Mouse (Mus musculus) T-helper 2 cell (primary cell): Measurements from ENCODE around the gene Trpm5.

ENCODE experiments used
- in situ Hi-C: fragments of 300-600 bp; cut with MboI, MseI; formaldehyde crosslinking; loops from one replicate; pipeline ENCODE4 v1.15.1; 2025; ENCODE audit warnings: high pct_unique_total_duplicates

The Trpm5 gene

GRCm38 (mm10) chr7:143040561-143040960, 53.9 kb downstream of the Trpm5 start:
- in situ Hi-C loops = no loop called here

- in situ Hi-C loops = no loop called here
Measured at GRCm38 (mm10) chr7:143038174-143038931, 56.1 kb downstream of the Trpm5 start.

GRCm38 (mm10) chr7:143037306-143037705, 57.1 kb downstream of the Trpm5 start:
- in situ Hi-C loops = no loop called here

- in situ Hi-C loops = no loop called here
Measured at GRCm38 (mm10) chr7:143036787-143037186, 57.7 kb downstream of the Trpm5 start.

- in situ Hi-C loops = no loop called here
Measured at GRCm38 (mm10) chr7:143034519-143035450, 59.7 kb downstream of the Trpm5 start.

- in situ Hi-C loops = no loop called here
Measured at GRCm38 (mm10) chr7:143034112-143034511, 60.3 kb downstream of the Trpm5 start.

- in situ Hi-C loops = no loop called here
Measured at GRCm38 (mm10) chr7:143033581-143033980, 60.9 kb downstream of the Trpm5 start.

- in situ Hi-C loops = no loop called here
Measured at GRCm38 (mm10) chr7:143031816-143032215, 62.6 kb downstream of the Trpm5 start.

DNA sequence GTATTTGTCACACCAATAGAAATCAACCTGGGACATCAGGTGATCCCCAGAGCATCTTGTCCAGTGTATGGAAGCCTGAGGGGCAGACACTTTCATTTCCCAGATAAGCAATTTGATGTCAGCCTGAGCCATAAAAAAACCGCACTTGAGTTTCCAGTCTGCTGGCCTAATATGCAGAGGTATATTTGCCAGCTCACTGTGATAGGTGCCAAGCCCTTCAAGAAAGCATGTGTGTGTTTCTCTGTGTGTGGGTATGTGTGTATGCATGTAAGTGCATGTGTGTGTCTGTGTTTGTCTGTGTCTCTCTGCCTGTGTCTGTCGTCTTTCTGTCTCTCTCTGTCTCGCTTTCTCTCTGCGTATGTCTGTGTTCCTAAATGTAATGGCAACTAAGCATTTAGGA, 67.2 kb downstream of the Trpm5 start:
- in situ Hi-C loops = no loop called here

- in situ Hi-C loops = no loop called here
Measured at GRCm38 (mm10) chr7:143025496-143025895, 68.9 kb downstream of the Trpm5 start.

- in situ Hi-C loops = no loop called here
Measured at GRCm38 (mm10) chr7:143024293-143024692, 70.1 kb downstream of the Trpm5 start.

GRCm38 (mm10) chr7:143023499-143023898, 70.9 kb downstream of the Trpm5 start:
- in situ Hi-C loops = no loop called here

- in situ Hi-C loops = no loop called here
Measured at GRCm38 (mm10) chr7:143021356-143022164, 72.9 kb downstream of the Trpm5 start.

GRCm38 (mm10) chr7:143020764-143021163, 73.7 kb downstream of the Trpm5 start:
- in situ Hi-C loops = no loop called here

- in situ Hi-C loops = no loop called here
Measured at GRCm38 (mm10) chr7:143020040-143020439, 74.4 kb downstream of the Trpm5 start.
